Mouse (Mus musculus): ENCODE results near the gene Grsf1.

DNA sequence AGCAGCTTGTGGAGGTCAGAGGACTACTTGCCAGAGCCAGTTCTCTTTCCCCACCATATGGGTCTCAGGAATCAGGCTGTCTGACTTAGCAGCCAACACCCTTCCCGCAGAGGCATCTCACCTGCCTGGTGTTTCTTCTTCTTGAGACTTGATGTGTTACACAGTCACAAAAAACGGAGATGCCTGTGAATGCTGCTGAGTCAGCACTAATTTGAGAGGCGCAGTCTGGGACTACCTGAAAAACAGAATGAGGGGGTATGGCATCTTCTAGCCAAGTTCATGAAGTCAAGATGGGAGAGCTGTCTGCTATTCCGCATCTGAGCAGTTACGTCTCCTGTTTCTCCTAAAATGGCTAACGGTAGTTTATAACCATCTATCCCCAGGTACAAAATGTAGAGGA is 4.6 kb upstream of the Grsf1 start:
- TF ChIP-seq CTCF (IDR thresholded peaks at IDR 0.05; ENCODE audit: low read depth) (no peak), EP300 (IDR thresholded peaks at IDR 0.05; ENCODE audit: low read depth) (no peak)
